Mouse (Mus musculus) intestine, embryonic 16.5 days (tissue): ENCODE data around the gene Hcn2. TPM values are rescaled to one million over a fixed set of nuclear protein-coding genes. Genes with fewer than 3 reads are reported as not detected.

Experiments
- ATAC-seq: fragments of 200-750 bp; cut with Nextera tagmentation; 2 replicates; pipeline ENCODE4 v1.8.0; 2017; ENCODE audit warnings: moderate TSS enrichment, moderate library complexity
- H3K27ac ChIP-seq: fragments of 300-500 bp; sonication (generic); 2 replicates; pipeline ENCODE4 v1.5.1; 2014; ENCODE audit warnings: mild to moderate bottlenecking, low read length
- H3K27me3 ChIP-seq: fragments of 300-500 bp; sonication (generic); replicated peaks from 2 replicates; pipeline ENCODE4 v1.6.1; 2014; ENCODE audit warnings: low read length, control low read depth, mixed read lengths; ENCODE audit not compliant: control insufficient read depth, insufficient read depth
- H3K36me3 ChIP-seq: fragments of 300-500 bp; sonication (generic); 2 replicates; pipeline ENCODE4 v1.6.1; 2014; ENCODE audit warnings: low read length, control low read depth; ENCODE audit not compliant: control insufficient read depth, insufficient read depth
- H3K4me1 ChIP-seq: fragments of 300-500 bp; sonication (generic); 2 replicates; pipeline ENCODE4 v1.6.1; 2014; ENCODE audit warnings: low read length, control low read depth, mixed read lengths; ENCODE audit not compliant: control insufficient read depth, insufficient read depth
- H3K4me2 ChIP-seq: fragments of 300-500 bp; sonication (generic); 2 replicates; pipeline ENCODE4 v1.6.1; 2014; ENCODE audit warnings: low read depth, low read length, control low read depth
- H3K4me3 ChIP-seq: fragments of 300-500 bp; sonication (generic); 2 replicates; pipeline ENCODE4 v1.5.1; 2014; ENCODE audit warnings: mild to moderate bottlenecking, low read length
- H3K9ac ChIP-seq: fragments of 300-500 bp; sonication (generic); 2 replicates; pipeline ENCODE4 v1.6.1; 2014; ENCODE audit warnings: low read depth, low read length
- H3K9me3 ChIP-seq: fragments of 300-500 bp; sonication (generic); 2 replicates; pipeline ENCODE4 v1.6.1; 2016; ENCODE audit warnings: low read length, control low read depth; ENCODE audit not compliant: control insufficient read depth
- WGBS: fragments of 180-500 bp; shearing (Covaris S2); extraction: QIAGEN DNeasy Blood & Tissue Kit; methylation state at CpG from one replicate; pipeline ENCODE4 v1.1.7; 2014; 5-methylcytosine and 5-hydroxymethylcytosine counted together
- polyA plus RNA-seq: library from polyadenylated mRNA; unstranded; fragments of >200 nt; fragmentation: Nextera tagmentation; extraction: Ambion mirVana; gene quantifications from 2 replicates; pipeline ENCODE4 v1.2.1, GENCODE M21; 2015

Gene Hcn2
- polyA plus RNA-seq, 1 experiment from 2014 or later: not detected

DNA sequence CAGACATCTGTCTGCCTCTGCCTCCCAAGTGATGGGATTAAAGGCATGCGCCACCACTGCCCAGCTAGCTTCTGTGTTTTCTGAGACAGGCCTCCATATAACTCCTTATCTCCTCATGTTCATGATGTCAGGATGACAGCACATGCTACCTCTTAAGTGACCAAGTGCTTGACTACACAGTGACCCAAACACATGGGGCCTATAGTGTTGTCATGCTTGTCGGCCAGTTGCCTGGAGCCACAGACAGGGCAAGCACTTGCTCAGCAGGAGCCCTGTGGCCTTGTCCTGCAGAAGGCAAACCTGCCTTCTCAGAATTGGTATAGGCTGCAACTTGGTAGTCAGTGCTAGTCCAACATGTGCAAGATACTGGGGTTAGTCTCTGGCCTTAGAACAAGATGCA is 30.2 kb upstream of the Hcn2 start:
- WGBS: 90% methylated on average over 2 of the region's 2 CpGs
- Histone ChIP-seq H3K27ac (no peak overlapping the region), H3K27me3 (no peaks in the 10 kb centered on the region), H3K4me2 (no peak overlapping the region), H3K9me3 (no peaks in the 10 kb centered on the region), H3K4me1 (peaks cover 15% of the 10 kb centered on the region), H3K36me3 (peaks cover 35% of the 10 kb centered on the region), H3K4me3 (no peak overlapping the region), H3K9ac (no peak overlapping the region)
- no peak for ATAC-seq

DNA sequence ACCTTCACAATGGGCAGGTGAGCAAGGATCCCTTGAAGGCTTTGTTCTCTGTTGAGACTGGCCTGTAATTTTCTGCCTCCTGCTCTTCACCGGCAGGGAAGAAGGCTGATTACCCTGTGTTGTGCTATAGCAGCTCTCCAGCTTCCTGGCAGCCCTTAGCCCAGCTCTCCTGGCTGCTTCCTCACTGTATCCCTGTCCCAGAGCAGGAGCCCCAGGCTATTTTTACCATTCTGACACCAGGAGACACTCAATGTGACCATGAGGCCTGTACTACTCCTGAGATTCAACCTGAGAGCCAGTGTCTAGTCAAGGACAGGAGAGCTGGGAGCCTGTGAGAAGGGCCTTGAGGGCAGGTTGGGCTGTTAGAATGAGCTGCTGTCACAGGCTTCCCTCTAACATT is 29.7 kb upstream of the Hcn2 start:
- no peak for ATAC-seq
- no peaks in the 10 kb centered on the region for H3K27me3 ChIP-seq
- no peak overlapping the region for H3K4me3 ChIP-seq
- H3K9ac ChIP-seq: no peak overlapping the region
- H3K9me3 ChIP-seq: no peaks in the 10 kb centered on the region
- 89% methylated on average over 1 of the region's 1 CpGs for WGBS
- H3K4me1 ChIP-seq: peaks cover 15% of the 10 kb centered on the region
- peaks cover 35% of the 10 kb centered on the region for H3K36me3 ChIP-seq
- no peak overlapping the region for H3K4me2 ChIP-seq
- no peak overlapping the region for H3K27ac ChIP-seq

DNA sequence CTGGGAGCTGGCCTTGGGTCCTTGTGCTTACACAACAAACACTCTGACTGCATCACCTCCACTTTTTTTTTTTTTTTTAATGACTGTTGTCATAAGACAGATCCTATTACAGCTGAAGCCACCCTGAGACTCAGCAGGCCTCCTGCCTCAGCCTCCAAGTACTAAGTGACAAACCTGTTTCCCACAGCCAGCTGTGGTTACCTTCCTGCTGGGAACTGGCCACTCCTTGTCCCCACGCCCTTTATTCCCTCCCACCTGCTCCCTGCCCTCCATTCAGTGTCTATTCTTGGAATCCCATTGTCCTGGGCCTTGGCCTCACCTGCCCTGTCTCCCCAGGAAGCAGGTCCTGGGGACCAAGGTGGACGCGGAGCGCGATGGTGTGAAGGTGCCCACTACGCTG is 28.9 kb upstream of the Hcn2 start:
- Histone ChIP-seq H3K4me3 (no peak overlapping the region), H3K27me3 (no peaks in the 10 kb centered on the region), H3K9ac (no peak overlapping the region), H3K9me3 (no peaks in the 10 kb centered on the region), H3K4me1 (peaks cover 15% of the 10 kb centered on the region), H3K4me2 (no peak overlapping the region), H3K27ac (no peak overlapping the region), H3K36me3 (peaks cover 35% of the 10 kb centered on the region)
- whole genome bisulfite sequencing: 93% methylated on average over 6 of the region's 6 CpGs
- no peak for ATAC-seq

GRCm38 (mm10) chr10:79688720-79689119 is 27.7 kb upstream of the Hcn2 start, which contains the start of gene Gzmm:
Gene Gzmm, plus strand, starts transcription at chr10:79689020.
- 74% methylated on average over 4 of the region's 4 CpGs for WGBS
- no peaks in the 10 kb centered on the region for H3K27me3 ChIP-seq
- no peak within 1 kb of the TSS for H3K4me3 ChIP-seq
- peaks cover 7% of the 10 kb centered on the region for H3K4me1 ChIP-seq
- H3K9me3 ChIP-seq: no peaks in the 10 kb centered on the region
- no peak within 1 kb of the TSS for H3K4me2 ChIP-seq
- H3K36me3 ChIP-seq: peaks cover 35% of the 10 kb centered on the region
- H3K9ac ChIP-seq: no peak within 1 kb of the TSS
- no peak within 1 kb of the TSS for H3K27ac ChIP-seq
- no peak for ATAC-seq

GRCm38 (mm10) chr10:79689178-79689577 is 27.3 kb upstream of the Hcn2 start:
- Histone ChIP-seq H3K27ac (no peak overlapping the region), H3K9ac (no peak overlapping the region), H3K4me2 (no peak overlapping the region), H3K4me1 (peaks cover 2% of the 10 kb centered on the region), H3K36me3 (peaks cover 35% of the 10 kb centered on the region), H3K9me3 (no peaks in the 10 kb centered on the region), H3K4me3 (no peak overlapping the region), H3K27me3 (no peaks in the 10 kb centered on the region)
- 85% methylated on average over 3 of the region's 3 CpGs for WGBS
- no peak for ATAC-seq

DNA sequence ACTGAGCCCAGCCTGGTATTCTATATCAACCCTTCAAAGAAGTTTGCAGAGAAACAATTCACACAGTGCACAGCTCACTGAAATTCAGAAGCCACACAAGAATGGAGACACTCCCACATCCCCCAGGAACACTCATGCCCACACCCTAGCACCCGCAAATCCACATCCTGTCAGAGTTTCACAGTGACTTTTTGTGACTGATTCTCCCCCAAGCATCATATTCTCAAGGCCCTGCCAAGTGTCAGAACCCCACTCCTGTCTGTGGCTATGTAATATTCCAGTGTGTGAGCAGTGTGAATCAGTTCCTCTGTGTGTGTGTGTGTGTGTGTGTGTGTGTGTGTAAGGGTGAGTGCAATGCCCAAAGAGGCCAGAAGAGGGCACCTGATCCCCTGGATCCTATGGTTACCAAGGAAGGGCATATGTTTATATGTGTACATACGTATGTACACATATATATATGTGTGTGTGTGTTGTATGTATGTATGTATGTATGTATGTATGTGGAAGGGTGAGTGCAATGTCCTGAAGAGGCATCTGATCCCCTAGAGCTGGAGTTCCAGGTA is 24.4 kb upstream of the Hcn2 start:
- Histone ChIP-seq H3K9ac (no peak overlapping the region), H3K4me3 (no peak overlapping the region), H3K36me3 (peaks cover 17% of the 10 kb centered on the region), H3K4me2 (no peak overlapping the region), H3K4me1 (peaks cover 21% of the 10 kb centered on the region), H3K27ac (no peak overlapping the region), H3K27me3 (no peaks in the 10 kb centered on the region), H3K9me3 (no peaks in the 10 kb centered on the region)
- 94% methylated on average over 2 of the region's 2 CpGs for WGBS
- no peak for ATAC-seq

GRCm38 (mm10) chr10:79693580-79694378 is 22.7 kb upstream of the Hcn2 start:
- Histone ChIP-seq H3K4me2 (no peak overlapping the region), H3K4me3 (no peak overlapping the region), H3K36me3 (peaks cover 3% of the 10 kb centered on the region; the same call in 1 of the 2 replicates), H3K27me3 (no peaks in the 10 kb centered on the region), H3K9ac (0 out of 2 replicates have a peak overlapping the region, but pooled peaks have one; percentile 14), H3K9me3 (no peaks in the 10 kb centered on the region), H3K27ac (no peak overlapping the region), H3K4me1 (peaks cover 30% of the 10 kb centered on the region)
- 68% methylated on average over 12 of the region's 12 CpGs for WGBS
- no peak for ATAC-seq

DNA sequence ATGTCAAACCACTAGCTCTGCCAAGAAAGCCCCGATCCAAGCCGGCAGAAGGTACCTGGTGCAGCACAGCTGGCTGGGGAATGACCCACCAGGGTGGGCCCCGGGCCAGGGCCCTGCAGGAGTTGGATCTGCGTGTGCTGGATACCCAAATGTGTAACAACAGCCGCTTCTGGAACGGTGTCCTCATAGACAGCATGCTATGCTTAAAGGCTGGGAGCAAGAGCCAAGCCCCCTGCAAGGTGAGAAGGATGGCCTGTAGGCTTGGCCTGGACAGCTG is 22.1 kb upstream of the Hcn2 start:
- no peak overlapping the region for H3K4me3 ChIP-seq
- ATAC-seq: no peak
- H3K27ac ChIP-seq: no peak overlapping the region
- H3K4me2 ChIP-seq: no peak overlapping the region
- no peaks in the 10 kb centered on the region for H3K27me3 ChIP-seq
- H3K4me1 ChIP-seq: peaks cover 30% of the 10 kb centered on the region
- WGBS: 87% methylated on average over 6 of the region's 6 CpGs
- no peaks in the 10 kb centered on the region for H3K9me3 ChIP-seq
- H3K9ac ChIP-seq: no peak overlapping the region; the same call in 1 of the 2 replicates
- H3K36me3 ChIP-seq: no peaks in the 10 kb centered on the region

DNA sequence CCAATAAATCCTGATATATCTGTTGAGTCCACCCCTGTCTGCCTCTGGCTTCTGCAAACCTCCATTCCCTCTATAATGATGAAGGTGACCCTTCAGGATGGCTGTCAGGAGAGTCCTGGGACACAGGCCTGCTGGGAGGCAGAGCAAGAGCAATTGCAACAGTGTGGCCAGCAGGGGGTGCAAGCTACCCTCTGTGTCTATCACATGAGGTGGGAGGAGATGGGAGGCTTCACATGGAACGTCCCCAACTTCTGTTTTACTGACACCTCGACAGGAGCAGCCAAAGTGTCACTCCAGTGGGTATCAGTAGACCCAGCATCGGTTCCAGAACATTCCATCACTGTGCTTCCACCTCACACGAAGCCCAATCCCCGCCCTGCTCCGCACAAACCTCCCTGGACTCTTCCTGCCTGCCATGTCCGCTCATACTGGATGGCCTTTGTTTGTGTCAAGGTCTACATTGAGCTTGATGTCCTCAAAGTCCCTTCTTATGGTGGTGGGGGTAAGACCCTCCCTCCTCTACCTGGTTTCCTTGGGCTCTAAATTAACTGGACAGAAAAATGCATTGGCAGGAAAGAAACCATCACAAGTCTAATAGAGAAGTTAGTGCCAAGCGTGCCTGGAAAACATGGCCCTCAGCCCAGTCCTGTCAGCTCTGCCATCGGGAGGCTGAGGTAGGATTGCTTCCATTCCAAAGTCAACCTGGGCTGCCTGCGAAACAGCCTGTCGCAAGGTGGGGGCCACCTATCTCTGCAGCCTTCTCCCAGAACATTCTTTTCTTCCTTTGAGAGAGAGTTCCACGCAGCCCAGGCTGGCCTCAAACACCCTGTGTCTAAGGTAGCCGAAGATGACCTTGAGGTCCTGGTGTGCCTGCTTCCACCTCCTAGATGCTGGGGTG is 21.0 kb upstream of the Hcn2 start:
- 52% methylated on average over 13 of the region's 13 CpGs for WGBS
- H3K4me3 ChIP-seq: no peak overlapping the region
- peak overlapping the region; percentile 5; the same call in 1 of the 2 replicates for H3K9ac ChIP-seq
- H3K4me2 ChIP-seq: no peak overlapping the region
- no peaks in the 10 kb centered on the region for H3K27me3 ChIP-seq
- peak overlapping the region; percentile 95 for H3K27ac ChIP-seq
- peak; percentile 34 for ATAC-seq
- H3K4me1 ChIP-seq: peaks cover 30% of the 10 kb centered on the region
- no peaks in the 10 kb centered on the region for H3K36me3 ChIP-seq
- H3K9me3 ChIP-seq: no peaks in the 10 kb centered on the region
